Mouse (Mus musculus): ENCODE data around the gene Bud13. TPM values are rescaled to one million over a fixed set of nuclear protein-coding genes. Genes with fewer than 3 reads are reported as not detected.
"Not testable (repeated sequence)": the region's sequence is repeated elsewhere in the genome, so short reads cannot be mapped to it uniquely, and the experiment has no call there.

The Bud13 gene
- total RNA-seq, 2 experiments from 2014 or later, result 1.9 to 2.5 TPM

DNA sequence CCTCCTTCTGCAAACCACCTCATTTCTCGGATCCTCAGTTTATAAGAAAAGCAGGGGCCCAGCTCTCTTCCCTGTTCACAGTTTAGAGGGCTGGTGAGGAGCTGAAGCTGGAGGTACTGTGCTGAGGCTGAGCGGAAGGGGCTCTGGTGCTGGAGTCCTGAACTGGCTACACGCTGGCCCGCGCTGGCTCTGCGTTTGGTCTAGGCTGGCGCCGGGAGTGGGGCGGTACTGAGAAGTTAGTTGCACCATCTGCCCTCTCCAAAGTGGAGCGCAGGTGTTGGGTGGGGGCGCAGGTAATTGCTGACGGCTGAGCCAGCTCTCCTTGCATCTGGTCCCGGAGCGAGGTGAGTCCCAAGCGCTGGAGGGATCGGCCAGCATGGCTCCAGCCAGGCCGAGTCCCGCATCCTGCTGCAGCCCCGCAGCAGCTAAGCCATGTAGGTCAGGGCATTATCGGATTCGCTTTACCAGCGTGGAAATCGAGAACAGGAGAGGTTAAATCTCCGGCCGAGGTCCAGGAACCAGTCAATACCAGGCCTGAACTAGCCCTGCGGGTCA, 51.7 kb downstream of the Bud13 start:
- ATAC-seq (replicated peaks; ENCODE audit: low FRiP score, poor library complexity, severe bottlenecking), result no peak

DNA sequence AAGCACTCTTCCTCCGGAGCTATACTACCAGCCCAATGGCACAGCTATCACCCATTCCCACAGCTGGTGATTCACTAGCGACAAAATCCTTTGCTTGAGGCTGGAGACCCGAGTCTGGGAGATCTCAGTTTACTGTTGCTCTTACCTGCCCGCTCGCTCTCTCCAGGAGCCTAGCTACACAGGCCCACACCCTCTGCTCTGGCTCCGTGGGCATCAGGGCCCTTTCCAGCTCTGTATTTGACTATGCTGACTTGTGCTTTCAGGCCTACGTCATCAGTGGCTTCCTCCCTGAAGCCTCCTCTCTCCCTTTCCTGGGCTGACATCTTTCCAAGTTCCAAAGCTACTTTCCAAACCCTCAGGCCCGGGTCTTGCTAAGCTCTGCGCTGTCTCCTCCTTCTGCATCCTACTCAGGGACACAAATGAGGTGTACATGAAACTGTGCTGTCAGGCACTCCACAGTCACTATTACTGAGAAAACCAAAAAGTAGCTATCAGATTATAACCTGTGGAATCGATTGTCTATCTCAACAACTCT, 52.7 kb downstream of the Bud13 start:
- ATAC-seq (replicated peaks; ENCODE audit: low FRiP score, poor library complexity, severe bottlenecking), result no peak

DNA sequence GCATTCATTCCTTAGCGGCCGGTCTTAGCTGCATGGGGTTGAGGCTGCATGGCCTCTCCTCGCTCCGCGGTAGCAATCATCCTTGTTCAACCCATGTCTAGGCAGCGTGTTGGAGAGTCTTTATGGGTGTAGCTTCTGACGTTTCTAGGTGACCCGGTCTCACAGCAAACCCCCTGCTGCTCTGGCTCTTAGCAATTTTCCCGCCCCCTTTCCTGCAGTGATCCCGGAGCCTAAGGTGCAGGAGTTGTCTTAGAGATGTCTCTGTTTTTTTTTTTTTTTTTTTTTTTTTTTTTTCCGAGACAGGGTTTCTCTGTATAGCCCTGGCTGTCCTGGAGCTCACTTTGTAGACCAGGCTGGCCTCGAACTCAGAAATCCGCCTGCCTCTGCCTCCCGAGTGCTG, 53.5 kb downstream of the Bud13 start:
- not testable (repeated sequence) for ATAC-seq (replicated peaks; ENCODE audit: low FRiP score, poor library complexity, severe bottlenecking)

DNA sequence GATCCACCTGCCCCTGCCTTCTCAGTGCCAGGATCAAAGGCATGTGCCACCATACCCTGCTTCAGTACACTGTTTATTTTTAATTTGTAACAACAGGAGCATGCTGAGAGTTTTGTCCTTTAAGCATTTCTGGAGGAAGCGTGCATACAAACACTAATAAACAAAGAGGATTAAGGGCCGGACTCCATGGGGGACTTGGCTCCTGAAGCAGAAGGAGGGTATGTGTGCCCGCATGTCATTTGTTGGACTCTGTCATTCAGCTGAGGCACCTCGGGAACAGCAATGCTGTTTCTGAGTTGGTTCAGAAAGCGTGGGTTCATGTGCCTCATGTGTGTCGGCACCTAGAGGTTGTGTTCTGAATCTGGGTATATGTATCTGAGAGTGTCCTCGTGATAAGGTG, 54.5 kb downstream of the Bud13 start:
- ATAC-seq (replicated peaks; ENCODE audit: low FRiP score, poor library complexity, severe bottlenecking), result no peak

DNA sequence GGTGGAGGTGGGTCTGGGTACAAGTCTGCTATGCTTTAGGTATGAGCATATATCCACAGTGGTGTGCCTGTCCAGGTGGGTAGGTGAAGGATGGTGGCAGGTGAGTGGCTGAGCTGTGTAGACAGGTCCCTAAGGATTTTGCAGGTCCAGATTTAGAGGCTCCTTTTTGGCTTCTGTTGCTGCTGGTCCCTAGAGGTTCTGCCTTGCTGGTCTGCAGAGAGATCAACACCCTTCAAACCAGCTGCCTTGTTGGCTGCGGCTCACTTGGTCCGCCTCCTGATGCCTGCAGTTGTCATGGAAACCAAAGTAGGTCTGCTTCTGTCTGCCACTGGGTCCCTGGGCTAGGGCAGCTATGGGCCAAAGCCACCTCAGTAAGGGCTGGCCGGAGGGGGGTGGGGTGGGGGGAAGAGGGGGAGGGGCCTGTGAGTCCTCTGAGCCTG, 55.1 kb downstream of the Bud13 start:
- ATAC-seq (replicated peaks; ENCODE audit: low FRiP score, poor library complexity, severe bottlenecking), result no peak

DNA sequence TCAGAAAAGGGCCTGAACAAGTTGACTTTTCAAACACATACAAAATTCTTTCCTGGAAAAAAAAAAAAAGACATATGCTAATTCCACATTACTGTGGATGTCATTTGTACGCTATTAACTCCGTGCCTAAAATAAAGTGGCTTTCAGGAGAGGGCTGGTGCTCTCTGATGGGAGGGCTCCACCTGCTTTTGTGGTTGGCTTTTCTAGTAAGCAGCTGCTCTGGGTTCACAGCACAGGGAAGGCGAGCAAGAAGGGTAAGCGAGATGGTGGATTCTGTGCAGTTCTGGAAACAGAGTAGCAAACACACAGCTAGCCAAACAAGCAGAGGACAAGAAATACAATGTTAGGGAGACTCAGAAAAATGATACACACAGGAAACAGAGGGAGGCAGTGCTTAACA, 55.6 kb downstream of the Bud13 start:
- no peak for ATAC-seq (replicated peaks; ENCODE audit: low FRiP score, poor library complexity, severe bottlenecking)

DNA sequence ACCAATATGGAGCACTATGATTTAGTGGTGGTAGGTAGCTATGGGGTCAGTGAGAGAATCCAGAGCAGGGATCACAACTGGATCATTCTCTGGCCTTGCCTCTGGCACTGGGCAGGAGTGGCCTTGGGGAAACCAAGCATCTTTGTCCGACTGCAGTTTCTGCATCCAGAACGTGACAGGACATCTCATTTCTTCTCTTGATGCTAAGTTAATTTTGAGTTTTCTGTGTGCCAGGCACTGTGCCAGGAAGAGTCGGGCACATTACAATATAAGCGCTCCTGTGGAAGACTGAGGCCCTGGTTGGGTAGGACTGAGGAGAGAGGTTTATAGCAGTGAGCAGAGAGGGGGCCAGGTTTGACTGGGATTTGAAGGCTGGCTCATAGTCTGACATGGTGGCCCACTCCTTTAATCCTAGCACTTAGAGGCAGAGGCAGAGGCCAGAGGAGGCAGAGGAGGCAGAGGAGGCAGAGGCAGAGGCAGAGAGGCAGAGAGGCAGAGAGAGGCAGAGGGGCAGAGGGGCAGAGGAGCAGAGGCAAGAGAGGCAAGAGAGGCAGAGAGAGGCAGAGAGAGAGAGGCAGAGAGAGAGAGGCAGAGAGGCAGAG, 56.3 kb downstream of the Bud13 start:
- no peak for ATAC-seq (replicated peaks; ENCODE audit: low FRiP score, poor library complexity, severe bottlenecking)

DNA sequence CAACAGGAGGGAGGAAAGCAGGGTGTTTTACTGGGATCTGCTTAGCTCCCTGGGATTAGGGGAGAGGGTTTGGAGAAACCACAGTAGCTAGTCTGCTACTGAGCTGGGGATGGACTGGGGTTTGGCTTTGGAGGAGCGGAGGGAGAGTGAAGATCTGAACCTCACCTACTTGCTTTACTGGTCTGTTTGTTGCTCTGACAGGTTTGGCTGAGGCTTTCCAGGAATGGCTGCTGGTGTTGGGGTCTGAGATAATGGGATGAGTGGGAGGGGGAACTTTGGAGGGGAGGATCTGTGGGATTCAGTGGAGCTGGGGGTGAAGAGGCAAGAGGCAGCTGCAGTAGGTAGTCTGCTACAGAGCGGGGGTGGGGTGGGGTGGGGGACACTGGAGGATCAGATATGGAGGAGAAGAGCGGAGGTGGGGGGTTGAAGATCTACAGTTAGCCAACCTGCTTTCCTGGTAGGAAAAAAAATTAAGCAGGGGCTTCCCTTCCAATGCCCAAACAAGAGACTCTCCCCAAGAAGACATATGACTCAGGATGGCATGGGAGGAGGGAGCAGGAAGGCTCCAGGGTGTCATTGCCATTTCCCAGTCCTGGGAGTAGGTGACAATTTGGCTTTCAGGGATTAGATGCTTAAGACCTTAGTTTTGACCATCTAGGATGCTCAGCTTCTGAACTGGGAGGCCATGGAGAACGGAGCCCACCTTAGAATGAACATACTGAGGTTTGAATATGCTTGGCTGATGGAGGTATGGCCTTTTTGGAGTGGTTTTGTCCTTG, 63.3 kb downstream of the Bud13 start:
- ATAC-seq (replicated peaks; ENCODE audit: low FRiP score, poor library complexity, severe bottlenecking), result no peak

Other genes starting within 250 kb of the Bud13 start
- not detected in 2 replicates for gene Apoa1, start 54.4 kb upstream of the Bud13 start, total RNA-seq (2015; ENCODE audit: low replicate concordance)
- not detected in 2 replicates for gene Apoa1, start 54.4 kb upstream of the Bud13 start, total RNA-seq (2017; ENCODE audit: low replicate concordance)
- gene Apoc3, start 47.4 kb upstream of the Bud13 start, total RNA-seq (2015; ENCODE audit: low replicate concordance), result not detected in 2 replicates
- gene Apoc3, start 47.4 kb upstream of the Bud13 start, total RNA-seq (2017; ENCODE audit: low replicate concordance), result not detected in 2 replicates
- not detected in 2 replicates for gene Apoa4, start 42.3 kb upstream of the Bud13 start, total RNA-seq (2015; ENCODE audit: low replicate concordance)
- not detected in 2 replicates for gene Apoa4, start 42.3 kb upstream of the Bud13 start, total RNA-seq (2017; ENCODE audit: low replicate concordance)
- gene Apoa5, start 14.4 kb upstream of the Bud13 start, total RNA-seq (2015; ENCODE audit: low replicate concordance), result not detected in 2 replicates
- not detected in 2 replicates for gene Apoa5, start 14.4 kb upstream of the Bud13 start, total RNA-seq (2017; ENCODE audit: low replicate concordance)
- gene Zpr1, start 9.9 kb upstream of the Bud13 start, total RNA-seq (2015; ENCODE audit: low replicate concordance), result 12.3 and 14.6 TPM in 2 replicates
- 3.9 and 18.1 TPM in 2 replicates for gene Zpr1, start 9.9 kb upstream of the Bud13 start, total RNA-seq (2017; ENCODE audit: low replicate concordance)
- not detected in 2 replicates for gene 4931429L15Rik, start 37.0 kb downstream of the Bud13 start, total RNA-seq (2015; ENCODE audit: low replicate concordance)
- not detected in 2 replicates for gene 4931429L15Rik, start 37.0 kb downstream of the Bud13 start, total RNA-seq (2017; ENCODE audit: low replicate concordance)